Mouse (Mus musculus) lung, postnatal 4 days (tissue): ENCODE data around the gene Pou4f1.

Experiments used
- DNase-seq, 2 experiments: peaks; one replicate each; pipeline ENCODE4 v3.0.0; 2021

Gene Pou4f1

DNA sequence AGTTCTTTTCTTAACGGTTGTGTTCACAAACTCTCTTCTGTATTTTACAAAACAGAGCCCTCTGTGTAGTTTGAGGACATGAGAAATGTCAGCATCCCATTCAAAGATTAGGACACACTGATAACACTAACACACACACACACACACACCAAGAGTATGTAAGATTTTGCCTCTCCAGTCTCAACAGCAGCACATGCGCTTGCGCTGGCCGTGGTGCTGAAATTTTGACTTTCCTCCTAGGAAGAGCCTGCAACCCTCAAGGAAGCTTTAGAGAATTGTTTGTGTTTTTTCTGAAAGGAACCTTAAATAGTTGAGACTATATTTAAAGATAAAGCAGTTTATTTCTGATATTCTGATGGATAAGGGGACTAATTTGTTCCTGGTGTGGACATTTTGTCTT lies 14.0 kb downstream of the Pou4f1 start:
- peak; percentile 55 to 68 for DNase-seq

DNA sequence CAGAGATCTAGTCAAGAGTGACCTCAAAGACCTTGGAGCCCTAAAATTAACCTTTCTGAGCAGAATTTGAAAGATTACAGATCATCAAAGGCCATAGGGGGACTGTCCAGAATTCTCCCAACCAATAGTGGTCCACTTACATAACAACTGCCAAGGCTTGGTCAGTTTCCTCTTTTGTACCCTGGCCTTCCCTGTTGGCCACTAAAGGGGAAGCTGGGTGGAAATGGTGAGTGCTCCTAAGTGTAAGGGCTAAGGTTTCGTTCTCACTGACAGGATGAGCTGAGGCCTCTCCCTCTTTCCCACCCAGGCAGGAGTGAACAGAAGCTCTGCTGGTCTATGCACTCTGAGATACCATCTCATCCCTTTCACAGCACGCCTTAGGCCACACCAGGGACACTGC lies 33.5 kb downstream of the Pou4f1 start:
- no peak for DNase-seq

GRCm38 (mm10) chr14:104430819-104431218 lies 37.0 kb downstream of the Pou4f1 start:
- no peak for DNase-seq

- DNase-seq = no peak
Observed at GRCm38 (mm10) chr14:104423688-104424470, 43.9 kb downstream of the Pou4f1 start.
